Mouse (Mus musculus): ENCODE measurements around the gene Prkar1b. TPM values are rescaled to one million over a fixed set of nuclear protein-coding genes. Genes with fewer than 3 reads are reported as not detected.

Gene Prkar1b
- polyA plus RNA-seq, 1 experiment from 2014 or later: 4.8 TPM

DNA sequence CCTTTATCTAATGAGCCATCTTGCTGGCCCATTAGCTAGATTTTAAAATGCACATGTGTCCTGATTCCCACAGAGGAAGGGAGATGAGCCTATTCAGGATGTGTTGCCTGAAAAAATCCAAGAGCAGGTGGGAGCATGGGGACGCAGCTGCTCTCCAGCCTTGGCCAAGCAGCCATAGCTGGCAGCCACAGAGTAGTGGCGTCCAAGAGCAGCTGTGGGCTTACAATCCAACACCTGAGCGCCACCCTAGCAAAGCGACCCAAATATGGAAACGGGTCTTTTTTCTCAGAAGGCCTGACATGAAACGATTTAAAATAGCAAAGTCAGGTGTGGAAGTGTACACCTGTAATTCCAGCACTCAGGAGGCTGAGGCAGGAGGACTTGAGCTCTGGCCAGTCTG lies 145.2 kb downstream of the Prkar1b start:
- Histone ChIP-seq H3K9me3 (ENCODE audit: control insufficient read depth, low read length) (no peaks in the 10 kb centered on the region; the same call in 1 of the 2 replicates), H3K4me1 (ENCODE audit: control insufficient read depth, insufficient read depth, low read length) (no peaks in the 10 kb centered on the region), H3K27ac (replicated peaks; ENCODE audit: low read depth, low read length) (no peak overlapping the region), H3K4me2 (ENCODE audit: low read depth, severe bottlenecking) (no peak overlapping the region), H3K9ac (ENCODE audit: low read length) (no peak overlapping the region), H3K4me3 (ENCODE audit: low read depth, low read length) (no peak overlapping the region), H3K36me3 (ENCODE audit: control insufficient read depth, insufficient read depth, low read length) (no peaks in the 10 kb centered on the region), H3K27me3 (ENCODE audit: control insufficient read depth, insufficient read depth, low read length) (peaks cover 2% of the 10 kb centered on the region; the same call in 1 of the 2 replicates)
- no peak for DNase-seq (ENCODE audit: low spot score)
- WGBS: 84% methylated on average over 6 of the region's 6 CpGs
- no peak for ATAC-seq (ENCODE audit: insufficient number of reproducible peaks, low FRiP score, low TSS enrichment, low read depth)

- Histone ChIP-seq H3K27ac (replicated peaks; ENCODE audit: low read depth, low read length) (no peak overlapping the region), H3K4me2 (ENCODE audit: low read depth, severe bottlenecking) (no peak overlapping the region), H3K9ac (ENCODE audit: low read length) (no peak overlapping the region), H3K9me3 (ENCODE audit: control insufficient read depth, low read length) (no peaks in the 10 kb centered on the region; the same call in 1 of the 2 replicates), H3K36me3 (ENCODE audit: control insufficient read depth, insufficient read depth, low read length) (no peaks in the 10 kb centered on the region), H3K27me3 (ENCODE audit: control insufficient read depth, insufficient read depth, low read length) (peaks cover 46% of the 10 kb centered on the region), H3K4me1 (ENCODE audit: control insufficient read depth, insufficient read depth, low read length) (peaks cover 16% of the 10 kb centered on the region), H3K4me3 (ENCODE audit: low read depth, low read length) (no peak overlapping the region)
- ATAC-seq (ENCODE audit: insufficient number of reproducible peaks, low FRiP score, low TSS enrichment, low read depth): no peak
- no peak for DNase-seq (ENCODE audit: low spot score)
- 68% methylated on average over 7 of the region's 7 CpGs for WGBS
Observed at GRCm38 (mm10) chr5:138999716-139000115, 150.1 kb downstream of the Prkar1b start.

DNA sequence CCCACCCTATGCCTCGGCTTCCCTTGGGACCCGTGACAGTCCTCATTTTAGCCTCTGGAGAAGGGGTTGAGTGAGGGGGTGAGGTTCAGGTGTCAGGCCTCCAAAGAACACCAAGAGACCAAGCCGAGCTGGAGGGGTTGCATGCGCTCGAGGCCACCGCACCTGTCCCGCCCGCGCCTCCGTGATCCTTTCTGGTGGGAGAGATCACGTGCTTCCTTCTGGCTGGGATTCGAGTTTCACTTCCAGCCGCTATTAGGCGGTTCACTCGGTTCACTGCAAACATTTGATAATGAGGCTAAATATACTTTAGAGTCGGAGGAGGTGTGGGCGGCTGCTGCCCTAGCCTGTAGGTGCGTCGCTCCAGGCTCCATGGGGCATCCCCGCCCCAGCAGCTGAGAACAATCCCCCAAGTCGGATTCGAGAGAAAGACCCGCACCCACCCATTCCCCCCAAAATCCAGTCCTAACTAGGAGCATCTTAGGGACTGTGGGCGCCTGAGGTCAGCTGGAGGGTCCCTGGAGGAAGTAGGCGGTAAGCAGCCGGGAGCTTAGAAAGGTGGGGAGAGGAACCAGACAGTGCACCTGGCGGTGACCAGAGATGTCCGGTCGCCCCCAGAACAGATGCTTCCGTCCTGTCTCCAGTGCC lies 151.7 kb downstream of the Prkar1b start:
- peaks cover 62% of the 10 kb centered on the region for H3K27me3 ChIP-seq (ENCODE audit: control insufficient read depth, insufficient read depth, low read length)
- DNase-seq (ENCODE audit: low spot score) (peak; percentile 64), ATAC-seq (ENCODE audit: insufficient number of reproducible peaks, low FRiP score, low TSS enrichment, low read depth) (no peak)
- H3K4me3 ChIP-seq (ENCODE audit: low read depth, low read length): peak overlapping the region; percentile 7; the same call in 1 of the 2 replicates
- peak overlapping the region; percentile 37 for H3K4me2 ChIP-seq (ENCODE audit: low read depth, severe bottlenecking)
- WGBS: 2% methylated on average over 30 of the region's 30 CpGs
- H3K36me3 ChIP-seq (ENCODE audit: control insufficient read depth, insufficient read depth, low read length): no peaks in the 10 kb centered on the region
- H3K9me3 ChIP-seq (ENCODE audit: control insufficient read depth, low read length): no peaks in the 10 kb centered on the region; the same call in 1 of the 2 replicates
- peaks cover 31% of the 10 kb centered on the region for H3K4me1 ChIP-seq (ENCODE audit: control insufficient read depth, insufficient read depth, low read length)
- no peak overlapping the region for H3K9ac ChIP-seq (ENCODE audit: low read length)
- no peak overlapping the region for H3K27ac ChIP-seq (replicated peaks; ENCODE audit: low read depth, low read length)

DNA sequence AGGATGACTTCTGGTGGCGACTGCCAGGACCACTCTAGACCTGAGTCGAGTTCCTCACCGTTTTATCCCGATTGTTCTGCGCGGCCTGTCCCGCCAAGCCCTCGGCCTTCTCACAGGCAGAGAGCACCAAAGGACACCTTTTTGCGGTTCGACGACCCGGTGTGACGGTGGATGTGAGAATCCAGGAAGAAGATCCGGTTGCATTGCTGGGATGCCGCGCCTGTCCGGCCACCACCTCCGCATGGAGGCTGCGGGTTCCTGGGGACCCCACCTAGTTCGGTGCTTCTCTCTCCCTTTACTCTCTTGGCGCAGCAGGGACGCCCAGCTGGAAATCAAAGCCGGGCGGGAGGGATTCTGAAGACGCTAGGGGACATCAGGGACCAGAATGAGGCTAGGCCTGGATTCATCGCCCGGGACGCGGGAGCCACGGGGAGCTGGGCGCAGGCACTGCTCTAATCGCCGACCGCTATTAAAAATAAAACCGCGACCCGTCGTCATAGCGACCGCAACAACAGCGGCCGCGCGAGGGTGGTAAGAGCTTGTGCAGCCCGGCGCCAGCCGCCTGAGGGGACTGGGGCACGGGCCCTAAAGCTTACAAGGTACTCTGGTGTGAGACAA lies 152.5 kb downstream of the Prkar1b start, which contains the start of gene Pdgfa:
Pdgfa (minus strand) TSS at position 200 of the 618 bp plus-strand sequence.
- H3K36me3 ChIP-seq (ENCODE audit: control insufficient read depth, insufficient read depth, low read length): no peaks in the 10 kb centered on the region
- H3K27ac ChIP-seq (replicated peaks; ENCODE audit: low read depth, low read length): no peak within 1 kb of the TSS
- no peaks in the 10 kb centered on the region; the same call in 1 of the 2 replicates for H3K9me3 ChIP-seq (ENCODE audit: control insufficient read depth, low read length)
- peaks cover 70% of the 10 kb centered on the region for H3K27me3 ChIP-seq (ENCODE audit: control insufficient read depth, insufficient read depth, low read length)
- peak within 1 kb of the TSS; percentile 98 for H3K4me2 ChIP-seq (ENCODE audit: low read depth, severe bottlenecking)
- peak within 1 kb of the TSS; percentile 48 for H3K4me3 ChIP-seq (ENCODE audit: low read depth, low read length)
- peak; percentile 85 for DNase-seq (ENCODE audit: low spot score)
- peaks cover 37% of the 10 kb centered on the region for H3K4me1 ChIP-seq (ENCODE audit: control insufficient read depth, insufficient read depth, low read length)
- no peak within 1 kb of the TSS for H3K9ac ChIP-seq (ENCODE audit: low read length)
- no peak for ATAC-seq (ENCODE audit: insufficient number of reproducible peaks, low FRiP score, low TSS enrichment, low read depth)
- WGBS: under 1% methylated on average over 48 of the region's 48 CpGs

DNA sequence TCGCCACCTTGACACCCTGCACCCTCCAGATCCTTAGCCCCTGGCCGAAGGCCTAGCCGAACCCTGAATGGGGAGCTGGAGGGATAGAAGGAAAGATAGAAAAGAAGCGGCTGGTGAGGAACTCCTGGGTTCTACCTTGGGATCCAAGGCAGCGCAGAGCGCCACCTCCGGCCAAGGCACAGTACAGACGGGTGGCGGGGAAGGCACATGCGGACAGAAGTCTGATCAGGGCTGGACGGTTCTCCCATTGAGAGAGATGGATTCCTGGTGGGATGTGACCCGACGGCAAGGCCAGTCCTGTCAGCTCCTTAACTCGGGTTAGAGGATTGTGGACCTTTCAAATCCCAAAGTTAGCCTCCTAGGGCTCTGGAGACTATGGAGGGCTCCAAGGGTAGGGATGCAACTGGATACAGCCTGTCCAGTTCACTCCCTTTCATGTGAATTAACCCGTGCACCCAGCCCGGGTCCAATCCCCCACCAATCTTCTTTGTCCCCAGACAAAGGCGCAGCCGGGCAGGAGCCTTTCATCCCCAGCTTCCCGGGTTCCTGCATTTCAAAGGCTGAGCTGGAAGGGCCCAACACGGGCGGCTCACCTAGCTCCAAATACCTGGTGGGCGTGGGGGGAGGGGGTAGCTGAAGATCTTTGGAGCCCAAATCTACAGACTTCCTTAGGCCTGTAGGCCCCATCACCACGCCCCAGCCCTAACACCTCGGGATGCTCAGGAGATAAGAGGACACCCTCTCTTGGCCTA lies 153.3 kb downstream of the Prkar1b start:
- ATAC-seq (ENCODE audit: insufficient number of reproducible peaks, low FRiP score, low TSS enrichment, low read depth): peak; percentile 2; the same call in 1 of the 2 replicates
- no peak overlapping the region for H3K27ac ChIP-seq (replicated peaks; ENCODE audit: low read depth, low read length)

GRCm38 (mm10) chr5:138995721-138996311 lies 154.0 kb downstream of the Prkar1b start:
- Histone ChIP-seq H3K4me2 (ENCODE audit: low read depth, severe bottlenecking) (peak overlapping the region; percentile 98), H3K27ac (replicated peaks; ENCODE audit: low read depth, low read length) (peak overlapping the region; percentile 45; the same call in 1 of the 2 replicates), H3K27me3 (ENCODE audit: control insufficient read depth, insufficient read depth, low read length) (peaks cover 85% of the 10 kb centered on the region), H3K36me3 (ENCODE audit: control insufficient read depth, insufficient read depth, low read length) (no peaks in the 10 kb centered on the region), H3K4me1 (ENCODE audit: control insufficient read depth, insufficient read depth, low read length) (peaks cover 37% of the 10 kb centered on the region), H3K9me3 (ENCODE audit: control insufficient read depth, low read length) (no peaks in the 10 kb centered on the region; the same call in 1 of the 2 replicates), H3K4me3 (ENCODE audit: low read depth, low read length) (peak overlapping the region; percentile 48), H3K9ac (ENCODE audit: low read length) (peak overlapping the region; percentile 65)
- DNase-seq (ENCODE audit: low spot score): peak; percentile 77
- WGBS: under 1% methylated on average over 37 of the region's 52 CpGs
- peak; percentile 19; the same call in 1 of the 2 replicates for ATAC-seq (ENCODE audit: insufficient number of reproducible peaks, low FRiP score, low TSS enrichment, low read depth)

More for the DNA sequence above, 153.3 kb downstream of the Prkar1b start:
- peaks cover 37% of the 10 kb centered on the region for H3K4me1 ChIP-seq (ENCODE audit: control insufficient read depth, insufficient read depth, low read length)
- DNase-seq (ENCODE audit: low spot score): peak; percentile 61
- H3K9me3 ChIP-seq (ENCODE audit: control insufficient read depth, low read length): no peaks in the 10 kb centered on the region; the same call in 1 of the 2 replicates
- no peak overlapping the region for H3K9ac ChIP-seq (ENCODE audit: low read length)
- no peaks in the 10 kb centered on the region for H3K36me3 ChIP-seq (ENCODE audit: control insufficient read depth, insufficient read depth, low read length)
- H3K27me3 ChIP-seq (ENCODE audit: control insufficient read depth, insufficient read depth, low read length): peaks cover 78% of the 10 kb centered on the region
- peak overlapping the region; percentile 98 for H3K4me2 ChIP-seq (ENCODE audit: low read depth, severe bottlenecking)
- 3% methylated on average over 24 of the region's 24 CpGs for WGBS
- H3K4me3 ChIP-seq (ENCODE audit: low read depth, low read length): peak overlapping the region; percentile 48

DNA sequence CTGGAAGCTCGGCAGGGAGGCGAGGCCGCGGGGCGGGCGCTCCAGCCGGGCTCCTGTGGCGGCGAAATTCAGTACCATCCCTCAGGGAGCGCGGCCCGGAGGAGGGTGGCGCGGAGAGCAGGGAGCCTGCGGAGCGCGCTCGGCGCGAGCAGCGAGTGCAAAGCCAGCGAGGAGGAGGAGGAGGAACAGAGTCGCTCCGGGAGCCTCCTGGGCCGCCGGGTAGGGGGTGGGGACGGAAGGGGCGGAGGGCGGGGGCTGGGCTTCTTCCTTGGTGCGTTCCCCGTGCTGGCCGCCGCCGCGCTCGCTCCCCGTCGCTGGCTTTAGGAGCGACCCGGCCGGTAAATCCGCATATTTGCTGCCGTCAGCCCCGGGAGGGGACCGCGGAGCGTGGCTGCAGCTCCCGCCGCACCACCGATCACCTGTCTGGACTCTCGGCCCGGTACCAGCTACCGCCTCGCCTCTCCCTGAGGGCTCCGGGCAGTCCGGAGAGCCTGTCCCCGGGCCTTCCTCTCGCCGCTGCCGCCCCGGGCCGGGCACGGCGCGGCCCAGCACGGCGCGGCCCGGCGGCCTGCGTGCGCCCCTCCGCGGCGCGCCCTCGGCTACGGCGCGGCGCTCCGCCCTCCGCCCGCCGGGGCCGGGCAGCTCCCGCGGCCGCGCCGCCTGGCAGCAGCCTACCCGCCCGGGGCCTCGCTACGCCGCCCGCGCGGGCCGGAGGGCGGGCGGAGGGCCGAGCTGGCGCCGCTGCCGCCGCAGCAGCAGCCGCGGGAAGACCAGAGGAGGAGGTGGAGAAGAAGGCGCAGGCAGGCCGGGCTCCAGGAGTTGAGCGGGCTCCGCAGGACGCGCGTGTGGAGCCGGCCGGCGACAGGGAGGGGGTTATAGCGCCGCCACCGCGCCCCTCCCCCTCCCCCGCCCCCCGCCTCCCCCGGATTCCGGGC lies 154.7 kb downstream of the Prkar1b start:
- Histone ChIP-seq H3K27me3 (ENCODE audit: control insufficient read depth, insufficient read depth, low read length) (peaks cover 85% of the 10 kb centered on the region), H3K27ac (replicated peaks; ENCODE audit: low read depth, low read length) (peak overlapping the region; percentile 52; the same call in 1 of the 2 replicates), H3K4me2 (ENCODE audit: low read depth, severe bottlenecking) (peak overlapping the region; percentile 98), H3K4me1 (ENCODE audit: control insufficient read depth, insufficient read depth, low read length) (peaks cover 37% of the 10 kb centered on the region), H3K9ac (ENCODE audit: low read length) (peak overlapping the region; percentile 65), H3K9me3 (ENCODE audit: control insufficient read depth, low read length) (no peaks in the 10 kb centered on the region; the same call in 1 of the 2 replicates), H3K36me3 (ENCODE audit: control insufficient read depth, insufficient read depth, low read length) (no peaks in the 10 kb centered on the region), H3K4me3 (ENCODE audit: low read depth, low read length) (peak overlapping the region; percentile 48)
- DNase-seq (ENCODE audit: low spot score): peak; percentile 70
- no peak; the same call in 1 of the 2 replicates for ATAC-seq (ENCODE audit: insufficient number of reproducible peaks, low FRiP score, low TSS enrichment, low read depth)
- under 1% methylated on average over 81 of the region's 127 CpGs for WGBS
